Mouse (Mus musculus): Measurements from ENCODE around the gene Hspa2.

- no peak for TF ChIP-seq POLR2A (IDR thresholded peaks at IDR 0.05; ENCODE audit: control insufficient read depth, low read depth, low read length)
- TF ChIP-seq CTCF (IDR thresholded peaks at IDR 0.05; ENCODE audit: control insufficient read depth, insufficient read depth, insufficient replicate concordance, low read depth, low read length), result no peak
These were observed 43.1 kb upstream of the Hspa2 start for GRCm38 (mm10) chr12:76360868-76361267.

Data from testis, adult 2 months (tissue).